Mouse (Mus musculus): ENCODE results near the gene Gtf3c5.

Gene Gtf3c5

GRCm38 (mm10) chr2:28566545-28566944, 17.0 kb downstream of the Gtf3c5 start:
- no peak for DNase-seq

GRCm38 (mm10) chr2:28564380-28564779, 19.2 kb downstream of the Gtf3c5 start:
- no peak for DNase-seq

- DNase-seq: no peak
Observed at GRCm38 (mm10) chr2:28563830-28564229, 19.7 kb downstream of the Gtf3c5 start.

- no peak for DNase-seq
Observed at GRCm38 (mm10) chr2:28563303-28563702, 20.2 kb downstream of the Gtf3c5 start, which contains the start of gene Cel. Gene Cel, minus strand, starts transcription at chr2:28563403.

GRCm38 (mm10) chr2:28557452-28557851, 26.1 kb downstream of the Gtf3c5 start:
- DNase-seq: no peak

GRCm38 (mm10) chr2:28552301-28552700, 31.2 kb downstream of the Gtf3c5 start:
- DNase-seq: no peak

- no peak for DNase-seq
Observed at GRCm38 (mm10) chr2:28549157-28549556, 34.4 kb downstream of the Gtf3c5 start.

GRCm38 (mm10) chr2:28547237-28548172, 36.0 kb downstream of the Gtf3c5 start:
- DNase-seq: peak; percentile 83 to 85

- no peak for DNase-seq
Observed at GRCm38 (mm10) chr2:28546560-28546959, 37.0 kb downstream of the Gtf3c5 start.

- DNase-seq: no peak
Observed at GRCm38 (mm10) chr2:28545976-28546375, 37.6 kb downstream of the Gtf3c5 start.

- no peak for DNase-seq
Observed at GRCm38 (mm10) chr2:28543894-28544293, 39.7 kb downstream of the Gtf3c5 start.

- no peak for DNase-seq
Observed at GRCm38 (mm10) chr2:28540587-28541227, 42.8 kb downstream of the Gtf3c5 start.

GRCm38 (mm10) chr2:28539949-28540348, 43.6 kb downstream of the Gtf3c5 start:
- DNase-seq: peak; percentile 56 to 68

- peak; percentile 64 to 72 for DNase-seq
Observed at GRCm38 (mm10) chr2:28539206-28539605, 44.3 kb downstream of the Gtf3c5 start.

GRCm38 (mm10) chr2:28538817-28539128, 44.8 kb downstream of the Gtf3c5 start:
- DNase-seq: no peak

GRCm38 (mm10) chr2:28537995-28538816, 45.3 kb downstream of the Gtf3c5 start:
- DNase-seq: no peak

GRCm38 (mm10) chr2:28537634-28537920, 46.0 kb downstream of the Gtf3c5 start:
- DNase-seq: no peak

GRCm38 (mm10) chr2:28536766-28537633, 46.6 kb downstream of the Gtf3c5 start:
- DNase-seq: no peak

GRCm38 (mm10) chr2:28536166-28536565, 47.4 kb downstream of the Gtf3c5 start:
- DNase-seq: peak in 1 of 2 experiments; percentile 64

GRCm38 (mm10) chr2:28535650-28536049, 47.9 kb downstream of the Gtf3c5 start:
- DNase-seq: no peak

- DNase-seq: no peak
Observed at GRCm38 (mm10) chr2:28535263-28535540, 48.3 kb downstream of the Gtf3c5 start.

- peak; percentile 60 to 62 for DNase-seq
Observed at GRCm38 (mm10) chr2:28534436-28535262, 48.9 kb downstream of the Gtf3c5 start.

Measured in lung, adult 18-20 months (tissue).